Mouse (Mus musculus) CD8-positive naive resting alpha-beta T cell, adult 2 months (primary cell): Measurements from ENCODE around the gene Brix1.

Experiments used
- DNase-seq, 2 experiments: peaks; one replicate each; pipeline ENCODE4 v3.0.0; 2022; ENCODE audit warnings: low read depth in 2 of 2, low spot score in 2 of 2

Brix1 gene

GRCm38 (mm10) chr15:10460986-10461385 lies 24.8 kb downstream of the Brix1 start:
- DNase-seq: no peak

- no peak for DNase-seq
Measured at GRCm38 (mm10) chr15:10447102-10447501, 38.6 kb downstream of the Brix1 start.

- DNase-seq: no peak
Measured at GRCm38 (mm10) chr15:10442275-10442674, 43.5 kb downstream of the Brix1 start.

GRCm38 (mm10) chr15:10441493-10441892 lies 44.3 kb downstream of the Brix1 start:
- DNase-seq: no peak

- no peak for DNase-seq
Measured at GRCm38 (mm10) chr15:10439963-10440362, 45.8 kb downstream of the Brix1 start.

- no peak for DNase-seq
Measured at GRCm38 (mm10) chr15:10436893-10437292, 48.9 kb downstream of the Brix1 start.

GRCm38 (mm10) chr15:10426545-10427266 lies 59.0 kb downstream of the Brix1 start:
- no peak for DNase-seq

GRCm38 (mm10) chr15:10426124-10426523 lies 59.6 kb downstream of the Brix1 start:
- DNase-seq: no peak
